Mouse (Mus musculus) intestine, embryonic 15.5 days (tissue): ENCODE data around the gene Ccdc117. TPM values are rescaled to one million over a fixed set of nuclear protein-coding genes. Genes with fewer than 3 reads are reported as not detected.
"Not testable (repeated sequence)": the region's sequence is repeated elsewhere in the genome, so short reads cannot be mapped to it uniquely, and the experiment has no call there.

Experiments used
- ATAC-seq: fragments of 200-750 bp; cut with Nextera tagmentation; 2 replicates; pipeline ENCODE4 v1.8.0; 2017; ENCODE audit warnings: moderate TSS enrichment, moderate library complexity
- H3K27ac ChIP-seq: fragments of 300-500 bp; sonication (generic); 2 replicates; pipeline ENCODE4 v1.5.1; 2015; ENCODE audit warnings: mild to moderate bottlenecking, inconsistent platforms
- H3K27me3 ChIP-seq: fragments of 300-500 bp; sonication (generic); replicated peaks from 2 replicates; pipeline ENCODE4 v1.6.1; 2015; ENCODE audit warnings: inconsistent platforms
- H3K36me3 ChIP-seq: fragments of 300-500 bp; sonication (generic); 2 replicates; pipeline ENCODE4 v1.6.1; 2015; ENCODE audit warnings: inconsistent platforms
- H3K4me1 ChIP-seq: fragments of 300-500 bp; sonication (generic); replicated peaks from 2 replicates; pipeline ENCODE4 v1.6.1; 2015; ENCODE audit warnings: inconsistent platforms
- H3K4me2 ChIP-seq: fragments of 300-500 bp; sonication (generic); replicated peaks from 2 replicates; pipeline ENCODE4 v1.6.1; 2015; ENCODE audit warnings: mild to moderate bottlenecking, inconsistent platforms
- H3K4me3 ChIP-seq: fragments of 300-500 bp; sonication (generic); replicated peaks from 2 replicates; pipeline ENCODE4 v1.5.1; 2015; ENCODE audit warnings: inconsistent platforms
- H3K9ac ChIP-seq: fragments of 300-500 bp; sonication (generic); 2 replicates; pipeline ENCODE4 v1.6.1; 2015; ENCODE audit warnings: inconsistent platforms
- H3K9me3 ChIP-seq: fragments of 300-500 bp; sonication (generic); 2 replicates; pipeline ENCODE4 v1.6.1; 2016; ENCODE audit warnings: inconsistent platforms
- WGBS: fragments of 180-500 bp; shearing (Covaris S2); methylation state at CpG from one replicate; pipeline ENCODE4 v1.1.7; 2015; 5-methylcytosine and 5-hydroxymethylcytosine counted together
- polyA plus RNA-seq: library from polyadenylated mRNA; unstranded; fragments of >200 nt; fragmentation: Nextera tagmentation; extraction: Ambion mirVana; gene quantifications from 2 replicates; pipeline ENCODE4 v1.2.1, GENCODE M21; 2015

The Ccdc117 gene
- polyA plus RNA-seq, 1 experiment from 2014 or later = 17.7 TPM

- no peak overlapping the region for H3K4me3 ChIP-seq
- H3K9ac ChIP-seq = no peak overlapping the region
- no peaks in the 10 kb centered on the region for H3K36me3 ChIP-seq
- no peaks in the 10 kb centered on the region for H3K27me3 ChIP-seq
- no peaks in the 10 kb centered on the region for H3K9me3 ChIP-seq
- 0 out of 2 replicates have a peak, but pooled peaks have one; percentile 6 for ATAC-seq
- 80% methylated on average over 11 of the region's 11 CpGs for WGBS
- H3K27ac ChIP-seq = peak overlapping the region; percentile 51; the same call in 1 of the 2 replicates
- H3K4me1 ChIP-seq = peaks cover 7% of the 10 kb centered on the region; the same call in 1 of the 2 replicates
- no peak overlapping the region for H3K4me2 ChIP-seq
Observed at GRCm38 (mm10) chr11:5499961-5500644, 41.9 kb downstream of the Ccdc117 start.

GRCm38 (mm10) chr11:5498931-5499661 is 42.9 kb downstream of the Ccdc117 start:
- WGBS = 66% methylated on average over 13 of the region's 13 CpGs

GRCm38 (mm10) chr11:5498422-5498821 is 43.6 kb downstream of the Ccdc117 start:
- 60% methylated on average over 9 of the region's 9 CpGs for WGBS

More at GRCm38 (mm10) chr11:5498931-5499661, 42.9 kb downstream of the Ccdc117 start:
- no peaks in the 10 kb centered on the region for H3K36me3 ChIP-seq
- H3K4me1 ChIP-seq = peaks cover 7% of the 10 kb centered on the region; the same call in 1 of the 2 replicates
- H3K4me2 ChIP-seq = no peak overlapping the region
- H3K9me3 ChIP-seq = no peaks in the 10 kb centered on the region
- ATAC-seq = peak; percentile 79
- no peak overlapping the region for H3K9ac ChIP-seq
- no peak overlapping the region for H3K4me3 ChIP-seq
- no peaks in the 10 kb centered on the region for H3K27me3 ChIP-seq
- H3K27ac ChIP-seq = peak overlapping the region; percentile 51

GRCm38 (mm10) chr11:5496559-5497248 is 45.3 kb downstream of the Ccdc117 start:
- no peaks in the 10 kb centered on the region for H3K9me3 ChIP-seq
- no peak overlapping the region for H3K27ac ChIP-seq
- H3K4me2 ChIP-seq = no peak overlapping the region
- 94% methylated on average over 13 of the region's 13 CpGs for WGBS
- H3K36me3 ChIP-seq = no peaks in the 10 kb centered on the region
- no peak overlapping the region for H3K9ac ChIP-seq
- ATAC-seq = no peak
- peaks cover 7% of the 10 kb centered on the region; the same call in 1 of the 2 replicates for H3K4me1 ChIP-seq
- H3K4me3 ChIP-seq = no peak overlapping the region
- H3K27me3 ChIP-seq = no peaks in the 10 kb centered on the region

More at GRCm38 (mm10) chr11:5498422-5498821, 43.6 kb downstream of the Ccdc117 start:
- Histone ChIP-seq H3K4me3 (no peak overlapping the region), H3K9ac (no peak overlapping the region), H3K36me3 (no peaks in the 10 kb centered on the region), H3K27me3 (no peaks in the 10 kb centered on the region), H3K4me1 (peaks cover 7% of the 10 kb centered on the region; the same call in 1 of the 2 replicates), H3K9me3 (no peaks in the 10 kb centered on the region), H3K4me2 (no peak overlapping the region), H3K27ac (peak overlapping the region; percentile 51)
- ATAC-seq = peak; percentile 39; the same call in 1 of the 2 replicates

- Histone ChIP-seq H3K9me3 (no peaks in the 10 kb centered on the region), H3K36me3 (no peaks in the 10 kb centered on the region), H3K9ac (no peak overlapping the region), H3K27ac (no peak overlapping the region), H3K4me3 (no peak overlapping the region), H3K27me3 (no peaks in the 10 kb centered on the region), H3K4me1 (peaks cover 7% of the 10 kb centered on the region; the same call in 1 of the 2 replicates), H3K4me2 (no peak overlapping the region)
- no peak for ATAC-seq
- 82% methylated on average over 5 of the region's 5 CpGs for WGBS
Observed at GRCm38 (mm10) chr11:5495906-5496305, 46.1 kb downstream of the Ccdc117 start.

GRCm38 (mm10) chr11:5495286-5495832 is 46.6 kb downstream of the Ccdc117 start:
- 77% methylated on average over 12 of the region's 12 CpGs for WGBS
- H3K36me3 ChIP-seq = no peaks in the 10 kb centered on the region
- no peak for ATAC-seq
- H3K4me1 ChIP-seq = peaks cover 7% of the 10 kb centered on the region; the same call in 1 of the 2 replicates
- no peak overlapping the region for H3K9ac ChIP-seq
- H3K9me3 ChIP-seq = no peaks in the 10 kb centered on the region
- no peak overlapping the region for H3K4me2 ChIP-seq
- H3K27me3 ChIP-seq = no peaks in the 10 kb centered on the region
- H3K27ac ChIP-seq = no peak overlapping the region
- no peak overlapping the region for H3K4me3 ChIP-seq

GRCm38 (mm10) chr11:5493869-5494268 is 48.1 kb downstream of the Ccdc117 start:
- Histone ChIP-seq H3K27me3 (no peaks in the 10 kb centered on the region), H3K36me3 (no peaks in the 10 kb centered on the region), H3K4me3 (no peak overlapping the region), H3K9me3 (no peaks in the 10 kb centered on the region), H3K4me1 (0 out of 2 replicates have a peak, but pooled peaks cover 7% of the 10 kb centered on the region), H3K9ac (no peak overlapping the region), H3K4me2 (no peak overlapping the region), H3K27ac (no peak overlapping the region)
- WGBS = 56% methylated on average over 2 of the region's 2 CpGs
- ATAC-seq = no peak

GRCm38 (mm10) chr11:5491912-5492311 is 50.1 kb downstream of the Ccdc117 start:
- ATAC-seq = 0 out of 2 replicates have a peak, but pooled peaks have one; percentile 26
- Histone ChIP-seq H3K4me2 (no peak overlapping the region), H3K36me3 (no peaks in the 10 kb centered on the region), H3K27me3 (no peaks in the 10 kb centered on the region), H3K9me3 (no peaks in the 10 kb centered on the region), H3K4me3 (no peak overlapping the region), H3K27ac (no peak overlapping the region), H3K4me1 (no peaks in the 10 kb centered on the region), H3K9ac (no peak overlapping the region)
- 42% methylated on average over 7 of the region's 7 CpGs for WGBS

- no peaks in the 10 kb centered on the region for H3K4me1 ChIP-seq
- no peaks in the 10 kb centered on the region for H3K36me3 ChIP-seq
- H3K27me3 ChIP-seq = no peaks in the 10 kb centered on the region
- H3K4me2 ChIP-seq = no peak overlapping the region
- H3K27ac ChIP-seq = no peak overlapping the region
- no peak overlapping the region for H3K9ac ChIP-seq
- H3K9me3 ChIP-seq = no peaks in the 10 kb centered on the region
- ATAC-seq = peak; percentile 44; the same call in 1 of the 2 replicates
- no peak overlapping the region for H3K4me3 ChIP-seq
- 72% methylated on average over 10 of the region's 10 CpGs for WGBS
Observed at GRCm38 (mm10) chr11:5490989-5491656, 50.9 kb downstream of the Ccdc117 start.

GRCm38 (mm10) chr11:5489433-5489832 is 52.6 kb downstream of the Ccdc117 start:
- not testable (repeated sequence) for H3K36me3 ChIP-seq, H3K9ac ChIP-seq, H3K4me2 ChIP-seq, H3K9me3 ChIP-seq, H3K27me3 ChIP-seq, H3K27ac ChIP-seq, H3K4me1 ChIP-seq, H3K4me3 ChIP-seq, ATAC-seq
- 81% methylated on average over 10 of the region's 10 CpGs for WGBS

- peak overlapping the region; percentile 27; the same call in 1 of the 2 replicates for H3K27ac ChIP-seq
- no peaks in the 10 kb centered on the region for H3K36me3 ChIP-seq
- H3K9ac ChIP-seq = peak overlapping the region; percentile 31; the same call in 1 of the 2 replicates
- H3K9me3 ChIP-seq = no peaks in the 10 kb centered on the region
- peak; percentile 86 for ATAC-seq
- H3K4me3 ChIP-seq = peak overlapping the region; percentile 39
- WGBS = 11% methylated on average over 15 of the region's 15 CpGs
- peak overlapping the region; percentile 72 for H3K4me2 ChIP-seq
- H3K27me3 ChIP-seq = no peaks in the 10 kb centered on the region
- H3K4me1 ChIP-seq = peaks cover 4% of the 10 kb centered on the region; the same call in 1 of the 2 replicates
Observed at GRCm38 (mm10) chr11:5485193-5486011, 56.6 kb downstream of the Ccdc117 start.
